Mouse (Mus musculus) activated CD4-positive, CD25-positive, alpha-beta regulatory T cell, adult 4 months (primary cell): Measurements from ENCODE around the gene Sft2d1. TPM values are rescaled to one million over a fixed set of nuclear protein-coding genes. Genes with fewer than 3 reads are reported as not detected.

Experiments used
- ATAC-seq: one replicate; pipeline ENCODE4 v1.8.0; 2017
- polyA plus RNA-seq, 2 experiments: library from polyadenylated mRNA; unstranded; fragments of 100-300 nt; shearing (Covaris generic); gene quantifications; one replicate each; pipeline ENCODE4 v1.2.1; 2017

Sft2d1 gene
- polyA plus RNA-seq, result 100 to 1,000 TPM; 122 to 128 TPM

GRCm38 (mm10) chr17:8310838-8311614, at the start of gene Sft2d1:
TSS of gene Sft2d1 (plus strand) at chr17:8311102.
- ATAC-seq, result peak; percentile 87

- peak; percentile 59 for ATAC-seq
These were observed 46.3 kb upstream of the Sft2d1 start for GRCm38 (mm10) chr17:8264638-8265037.

- no peak for ATAC-seq
These were observed 38.7 kb upstream of the Sft2d1 start for GRCm38 (mm10) chr17:8272054-8272749.

GRCm38 (mm10) chr17:8272951-8273350, 38.0 kb upstream of the Sft2d1 start:
- ATAC-seq, result no peak

GRCm38 (mm10) chr17:8276071-8276470, 34.8 kb upstream of the Sft2d1 start:
- no peak for ATAC-seq

- ATAC-seq, result no peak
These were observed 34.2 kb upstream of the Sft2d1 start for GRCm38 (mm10) chr17:8276680-8277079.

- no peak for ATAC-seq
These were observed 33.6 kb upstream of the Sft2d1 start for GRCm38 (mm10) chr17:8277266-8277665.

GRCm38 (mm10) chr17:8278356-8278755, 32.5 kb upstream of the Sft2d1 start:
- no peak for ATAC-seq

GRCm38 (mm10) chr17:8282821-8283525, 27.9 kb upstream of the Sft2d1 start, which contains the start of gene Mpc1:
TSS of gene Mpc1 (plus strand) at chr17:8282904.
- ATAC-seq, result peak; percentile 57

- peak; percentile 88 for ATAC-seq
These were observed 27.2 kb upstream of the Sft2d1 start for GRCm38 (mm10) chr17:8283526-8284253.

GRCm38 (mm10) chr17:8284254-8284661, 26.6 kb upstream of the Sft2d1 start:
- ATAC-seq, result no peak

- no peak for ATAC-seq
These were observed 25.8 kb upstream of the Sft2d1 start for GRCm38 (mm10) chr17:8285056-8285455.

GRCm38 (mm10) chr17:8286987-8287386, 23.9 kb upstream of the Sft2d1 start:
- ATAC-seq, result no peak

GRCm38 (mm10) chr17:8289993-8290679, 20.8 kb upstream of the Sft2d1 start:
- no peak for ATAC-seq

- ATAC-seq, result no peak
These were observed 20.2 kb upstream of the Sft2d1 start for GRCm38 (mm10) chr17:8290736-8291135.

- no peak for ATAC-seq
These were observed 15.1 kb upstream of the Sft2d1 start for GRCm38 (mm10) chr17:8295825-8296224.

GRCm38 (mm10) chr17:8296313-8296844, 14.5 kb upstream of the Sft2d1 start:
- no peak for ATAC-seq

- ATAC-seq, result no peak
These were observed 13.2 kb upstream of the Sft2d1 start for GRCm38 (mm10) chr17:8297746-8298145.

- no peak for ATAC-seq
These were observed 12.6 kb upstream of the Sft2d1 start for GRCm38 (mm10) chr17:8298281-8298680.

GRCm38 (mm10) chr17:8299524-8299923, 11.4 kb upstream of the Sft2d1 start:
- no peak for ATAC-seq

GRCm38 (mm10) chr17:8301515-8301914, 9.4 kb upstream of the Sft2d1 start:
- no peak for ATAC-seq
